Mouse (Mus musculus) ES-E14 (cell line): Measurements from ENCODE around the gene Lmbr1l.

Source experiments
- MAFK ChIP-seq: IDR thresholded peaks from 2 replicates; pipeline ENCODE4 v1.6.1; 2014; ENCODE audit warnings: mild to moderate bottlenecking, low read depth, low read length, inconsistent platforms; ENCODE audit not compliant: insufficient read depth
- ZNF384 ChIP-seq: IDR thresholded peaks from 2 replicates; pipeline ENCODE4 v1.6.1; 2012; ENCODE audit warnings: low read depth, low read length, inconsistent platforms

DNA sequence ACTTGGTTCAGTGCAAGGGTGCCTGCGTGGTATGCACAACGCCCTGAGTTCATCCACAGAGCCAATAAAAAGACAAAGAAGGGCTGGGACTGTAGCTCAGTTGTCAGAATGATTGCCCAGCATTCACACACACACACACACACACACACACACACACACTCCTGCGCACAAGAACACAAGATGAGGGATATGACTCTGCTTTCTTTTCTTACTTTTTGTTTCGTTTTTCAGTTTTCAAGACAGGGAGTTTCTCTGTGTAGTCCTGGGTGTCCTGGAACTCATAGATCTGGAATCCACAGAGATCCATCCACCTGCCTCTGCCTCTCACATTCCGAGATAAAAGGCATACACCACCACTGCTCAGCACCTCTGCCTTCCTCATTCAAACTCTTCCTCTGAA lies 9.5 kb upstream of the Lmbr1l start:
- TF ChIP-seq ZNF384 = no peak
- TF ChIP-seq MAFK = no peak
